Mouse (Mus musculus) C2C12 (cell line): ENCODE measurements at regions not wholly inside any gene's neighbourhood (a gene's known extent, or its start where the extent isn't known, plus 50 kb on each side); places are given as distances from the start of the nearest gene placed in this dataset.

Source experiments
- CEBPB ChIP-seq: IDR thresholded peaks from one replicate; pipeline ENCODE4 v1.6.1; 2011; ENCODE audit warnings: low read depth, mild to moderate bottlenecking, control low read depth, moderate library complexity
- CTCF ChIP-seq: IDR thresholded peaks from one replicate; pipeline ENCODE4 v1.5.1; 2011; ENCODE audit not compliant: control insufficient read depth, insufficient read depth, insufficient read length
- MAX ChIP-seq: IDR thresholded peaks from one replicate; pipeline ENCODE4 v1.6.1; 2011; ENCODE audit warnings: mild to moderate bottlenecking, control low read depth
- MYOD1 ChIP-seq: IDR thresholded peaks from one replicate; pipeline ENCODE4 v1.6.1; 2011; ENCODE audit warnings: low read depth; ENCODE audit not compliant: control insufficient read depth, insufficient read length
- MYOG ChIP-seq: IDR thresholded peaks from one replicate; pipeline ENCODE4 v1.6.1; 2011; ENCODE audit not compliant: control insufficient read depth, insufficient read length; ENCODE audit errors: extremely low read depth
- USF1 ChIP-seq: IDR thresholded peaks from one replicate; pipeline ENCODE4 v1.6.1; 2011; ENCODE audit warnings: low read depth, mild to moderate bottlenecking, control low read depth, moderate library complexity

DNA sequence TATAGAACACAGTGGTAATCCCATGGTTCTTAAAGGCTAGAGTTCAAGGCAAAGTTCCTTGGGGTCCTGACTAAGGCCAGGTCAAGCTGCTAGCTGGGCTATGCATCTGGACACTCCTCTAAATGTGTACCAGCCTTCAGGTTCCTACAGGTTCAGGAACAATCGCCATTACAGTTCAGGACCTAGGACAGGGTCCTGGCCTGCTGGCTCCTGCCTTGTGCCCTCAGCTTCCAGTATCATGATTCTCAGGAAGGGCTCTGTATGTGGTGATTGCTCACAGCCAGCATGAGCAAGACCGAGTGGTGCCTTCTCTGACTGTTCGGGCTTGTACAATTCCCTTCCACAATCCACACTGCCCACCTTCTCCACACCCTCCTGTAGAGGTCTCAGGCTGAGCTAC is 311.4 kb upstream of the Zdhhc25 start:
- no peak for TF ChIP-seq CTCF
- TF ChIP-seq USF1: no peak
- TF ChIP-seq MYOD1: no peak
- TF ChIP-seq MAX: no peak
- no peak for TF ChIP-seq MYOG
- no peak for TF ChIP-seq CEBPB
